Mouse (Mus musculus) myocyte (in vitro differentiated cells): ENCODE measurements around the gene Slc7a5. TPM values are rescaled to one million over a fixed set of nuclear protein-coding genes. Genes with fewer than 3 reads are reported as not detected.

Source experiments
- H3K27me3 ChIP-seq: one replicate; pipeline ENCODE4 v1.6.1; 2011; ENCODE audit not compliant: control insufficient read depth, insufficient read depth, insufficient read length
- H3K36me3 ChIP-seq: one replicate; pipeline ENCODE4 v1.6.1; 2011; ENCODE audit not compliant: control insufficient read depth, insufficient read depth
- H3K4me2 ChIP-seq: one replicate; pipeline ENCODE4 v1.6.1; 2011; ENCODE audit warnings: low read depth, control low read depth
- H3K4me3 ChIP-seq: one replicate; pipeline ENCODE4 v1.5.1; 2011; ENCODE audit warnings: mild to moderate bottlenecking, control low read depth, moderate library complexity
- H3K79me2 ChIP-seq: one replicate; pipeline ENCODE4 v1.6.1; 2011; ENCODE audit not compliant: control insufficient read depth, insufficient read depth
- H3ac ChIP-seq: one replicate; pipeline ENCODE4 v1.6.1; 2011; ENCODE audit not compliant: control insufficient read depth, insufficient read length
- CEBPB ChIP-seq: IDR thresholded peaks from 2 replicates; pipeline ENCODE4 v1.6.1; 2011; ENCODE audit warnings: mild to moderate bottlenecking, moderate library complexity; ENCODE audit not compliant: poor library complexity, insufficient read depth, severe bottlenecking
- E2F4 ChIP-seq: IDR thresholded peaks from one replicate; pipeline ENCODE4 v1.6.1; 2011; ENCODE audit warnings: mild to moderate bottlenecking, control low read depth, moderate library complexity; ENCODE audit not compliant: insufficient read depth
- MAX ChIP-seq: IDR thresholded peaks from one replicate; pipeline ENCODE4 v1.6.1; 2011; ENCODE audit warnings: low read depth, mild to moderate bottlenecking, control low read depth
- MYOD1 ChIP-seq, 3 experiments: IDR thresholded peaks; one replicate each; pipeline ENCODE4 v1.6.1; 2011; ENCODE audit warnings: control low read depth in 2 of 3, low read depth in 2 of 3, mild to moderate bottlenecking in 2 of 3, moderate library complexity in 1 of 3; ENCODE audit not compliant: insufficient read length in 2 of 3, control insufficient read depth in 1 of 3
- MYOG ChIP-seq, 3 experiments: IDR thresholded peaks; one replicate each; pipeline ENCODE4 v1.6.1; 2011; ENCODE audit warnings: control low read depth in 2 of 3, low read depth in 2 of 3, mild to moderate bottlenecking in 2 of 3; ENCODE audit not compliant: insufficient read length in 2 of 3, control insufficient read depth in 1 of 3, insufficient read depth in 1 of 3
- POLR2A ChIP-seq: IDR thresholded peaks from one replicate; pipeline ENCODE4 v1.6.1; 2011; ENCODE audit warnings: low read depth, mild to moderate bottlenecking, control low read depth, moderate library complexity; ENCODE audit not compliant: insufficient read length
- POLR2AphosphoS2 ChIP-seq: IDR thresholded peaks from one replicate; pipeline ENCODE4 v1.6.1; 2011; ENCODE audit warnings: low read depth, control low read depth; ENCODE audit not compliant: insufficient read length
- REST ChIP-seq: IDR thresholded peaks from one replicate; pipeline ENCODE4 v1.6.1; 2011; ENCODE audit warnings: mild to moderate bottlenecking, control low read depth, moderate library complexity; ENCODE audit not compliant: insufficient read depth, insufficient read length
- SRF ChIP-seq: IDR thresholded peaks from one replicate; pipeline ENCODE4 v1.6.1; 2011; ENCODE audit warnings: low read depth; ENCODE audit not compliant: control insufficient read depth, insufficient read length
- TCF12 ChIP-seq: IDR thresholded peaks from one replicate; pipeline ENCODE4 v1.6.1; 2011; ENCODE audit warnings: mild to moderate bottlenecking, control low read depth; ENCODE audit not compliant: poor library complexity, insufficient read depth, severe bottlenecking
- TCF3 ChIP-seq: IDR thresholded peaks from one replicate; pipeline ENCODE4 v1.6.1; 2011; ENCODE audit warnings: low read depth, control low read depth; ENCODE audit not compliant: insufficient read length
- USF1 ChIP-seq: IDR thresholded peaks from one replicate; pipeline ENCODE4 v1.6.1; 2011; ENCODE audit warnings: low read depth, mild to moderate bottlenecking, control low read depth, moderate library complexity
- polyA plus RNA-seq: library from polyadenylated mRNA; unstranded; fragments of >200 nt; fragmentation: generic; extraction: Trizol; gene quantifications from one replicate; pipeline ENCODE4 v1.2.1, GENCODE M21; 2012; ENCODE audit warnings: missing spikeins

Slc7a5 gene
- polyA plus RNA-seq, 1 experiment, result 612 TPM

DNA sequence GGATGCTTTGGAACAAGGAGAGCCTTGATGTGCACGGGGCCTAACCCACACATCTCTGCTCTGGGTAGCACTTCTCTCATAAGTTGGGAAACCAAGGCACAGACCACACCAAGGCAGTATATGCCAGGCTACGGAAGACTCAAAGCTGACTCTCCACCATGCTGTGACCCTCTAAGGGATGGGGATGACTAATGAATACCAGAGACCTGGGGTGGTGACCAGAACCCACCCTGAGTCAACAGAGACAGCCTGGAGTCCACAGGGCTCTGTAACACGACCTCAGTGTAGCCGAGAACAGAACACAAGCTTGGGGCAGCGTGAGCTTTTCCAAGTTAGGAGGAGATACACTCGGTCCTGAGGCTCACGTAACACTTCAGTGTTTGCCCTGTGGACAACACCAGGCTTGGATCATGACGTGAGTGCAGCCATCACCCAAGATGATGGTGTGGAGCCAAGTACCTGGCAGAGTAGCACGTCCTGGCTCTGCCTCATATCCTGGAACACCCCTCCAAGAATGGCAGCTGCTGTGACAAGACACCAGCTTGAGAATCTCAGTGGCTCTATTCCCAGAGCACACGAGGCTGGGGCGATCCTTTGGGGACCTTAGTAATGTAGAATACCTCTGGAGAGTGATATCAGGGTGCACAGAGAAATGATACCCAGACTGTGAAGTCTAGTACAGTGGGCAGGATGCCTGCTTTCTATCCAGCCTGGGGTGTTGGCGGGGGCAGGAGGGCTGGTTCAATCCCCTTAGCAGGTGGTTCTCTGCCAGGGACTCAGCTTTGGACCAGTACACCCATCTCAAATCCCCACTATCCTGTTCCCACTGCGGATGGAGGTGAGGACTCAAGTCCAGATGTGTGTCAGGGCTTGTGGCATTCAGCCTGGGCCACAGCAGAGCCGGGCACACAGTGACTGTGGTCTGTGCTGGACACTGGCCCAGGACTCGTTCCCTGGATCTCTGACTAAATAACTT is 17.4 kb downstream of the Slc7a5 start:
- TF ChIP-seq POLR2A (peak; percentile 15), MYOG (IDR thresholded peaks at IDR 0.05; ENCODE audit: control insufficient read depth in 1 of 3, insufficient read depth in 1 of 3, insufficient read length in 2 of 3, low read depth in 2 of 3) (no peak), MYOD1 (IDR thresholded peaks at IDR 0.05; ENCODE audit: control insufficient read depth in 1 of 3, insufficient read length in 2 of 3, low read depth in 2 of 3) (no peak), SRF (no peak), REST (no peak), TCF12 (no peak), POLR2AphosphoS2 (peak; percentile 34), USF1 (no peak), CEBPB (no peak), TCF3 (no peak), MAX (no peak), E2F4 (no peak)
- Histone ChIP-seq H3K79me2 (peaks cover 53% of the 10 kb centered on the region), H3K4me3 (no peak overlapping the region), H3K27me3 (no peaks in the 10 kb centered on the region), H3K4me2 (no peak overlapping the region), H3K36me3 (peaks cover 66% of the 10 kb centered on the region), H3ac (no peak overlapping the region)

DNA sequence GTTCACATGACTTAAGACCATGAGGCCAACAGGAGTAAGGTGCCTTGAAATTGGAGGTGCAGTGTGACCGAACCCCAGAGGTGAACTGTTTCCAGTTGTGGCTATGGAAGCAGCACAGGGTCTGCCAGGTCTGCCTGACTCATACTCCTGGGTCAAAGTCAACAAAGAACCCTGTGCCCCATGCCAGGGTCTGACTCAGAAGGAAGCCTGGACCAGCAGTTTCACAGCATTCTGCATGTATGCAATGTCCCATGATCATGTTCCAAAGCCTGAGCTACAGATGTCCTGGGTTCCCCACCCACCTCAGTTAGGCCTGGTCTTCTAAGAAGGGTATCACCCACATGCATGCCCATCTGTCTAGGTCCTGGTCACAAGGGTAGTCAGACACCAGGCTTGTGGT is 18.2 kb downstream of the Slc7a5 start:
- no peaks in the 10 kb centered on the region for H3K27me3 ChIP-seq
- TF ChIP-seq USF1, result no peak
- TF ChIP-seq MYOG (IDR thresholded peaks at IDR 0.05; ENCODE audit: control insufficient read depth in 1 of 3, insufficient read depth in 1 of 3, insufficient read length in 2 of 3, low read depth in 2 of 3), result no peak
- peak; percentile 64 for TF ChIP-seq POLR2AphosphoS2
- H3K4me2 ChIP-seq, result no peak overlapping the region
- H3K36me3 ChIP-seq, result peaks cover 60% of the 10 kb centered on the region
- peaks cover 45% of the 10 kb centered on the region for H3K79me2 ChIP-seq
- H3K4me3 ChIP-seq, result no peak overlapping the region
- no peak overlapping the region for H3ac ChIP-seq

DNA sequence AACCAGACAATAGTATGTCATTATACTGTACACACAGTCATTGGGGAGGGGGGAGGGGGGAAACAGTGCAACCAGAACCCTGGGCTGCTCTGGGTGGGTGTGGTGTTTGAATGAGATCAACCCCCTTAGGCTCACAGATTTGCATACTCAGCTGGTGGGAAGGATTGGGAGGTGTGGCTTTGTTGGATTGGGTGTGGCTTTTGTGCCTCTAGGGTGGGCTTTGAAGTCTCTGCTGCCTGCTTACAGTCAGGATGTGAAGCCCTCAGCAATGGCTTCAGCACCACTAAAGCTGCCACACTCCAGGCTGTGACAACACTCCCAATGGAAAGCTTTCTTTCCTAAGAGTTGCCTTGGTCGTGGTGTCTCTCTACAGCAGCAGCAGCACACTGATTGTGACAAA is 19.9 kb downstream of the Slc7a5 start:
- no peak overlapping the region for H3K4me3 ChIP-seq
- peaks cover 53% of the 10 kb centered on the region for H3K36me3 ChIP-seq

DNA sequence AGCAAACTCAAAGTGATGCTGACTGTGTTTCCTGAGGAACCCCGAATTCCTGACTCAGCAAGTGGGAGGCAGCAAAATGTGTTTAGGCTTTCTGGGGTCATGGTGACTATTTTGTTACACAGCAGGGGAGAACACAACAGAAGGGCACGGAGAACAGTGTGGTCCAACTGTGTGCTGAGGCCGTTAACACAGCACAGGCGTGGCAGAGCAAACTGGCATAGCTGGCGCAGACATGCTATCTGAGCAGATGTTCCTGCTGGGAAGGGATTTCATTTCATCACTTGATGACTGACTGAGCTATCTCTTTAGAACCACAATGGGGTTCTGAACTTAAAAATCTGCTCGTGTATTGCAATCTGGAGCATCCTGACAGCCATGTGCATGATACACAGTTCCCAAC is 22.1 kb downstream of the Slc7a5 start:
- Histone ChIP-seq H3K27me3 (no peaks in the 10 kb centered on the region), H3K4me2 (no peak overlapping the region), H3K79me2 (peaks cover 11% of the 10 kb centered on the region), H3K4me3 (no peak overlapping the region), H3ac (no peak overlapping the region), H3K36me3 (peaks cover 53% of the 10 kb centered on the region)
- TF ChIP-seq TCF3, result no peak
- no peak for TF ChIP-seq TCF12
- TF ChIP-seq E2F4, result no peak
- TF ChIP-seq USF1, result no peak
- TF ChIP-seq SRF, result no peak
- TF ChIP-seq MYOD1 (IDR thresholded peaks at IDR 0.05; ENCODE audit: control insufficient read depth in 1 of 3, insufficient read length in 2 of 3, low read depth in 2 of 3), result no peak
- TF ChIP-seq REST, result no peak
- TF ChIP-seq POLR2AphosphoS2, result no peak
- no peak for TF ChIP-seq POLR2A
- TF ChIP-seq MYOG (IDR thresholded peaks at IDR 0.05; ENCODE audit: control insufficient read depth in 1 of 3, insufficient read depth in 1 of 3, insufficient read length in 2 of 3, low read depth in 2 of 3), result no peak
- no peak for TF ChIP-seq MAX
- no peak for TF ChIP-seq CEBPB

More for the DNA sequence above, 19.9 kb downstream of the Slc7a5 start:
- H3K27me3 ChIP-seq, result no peaks in the 10 kb centered on the region
- no peak overlapping the region for H3ac ChIP-seq
- no peak overlapping the region for H3K4me2 ChIP-seq
- no peak for TF ChIP-seq SRF
- peaks cover 28% of the 10 kb centered on the region for H3K79me2 ChIP-seq

DNA sequence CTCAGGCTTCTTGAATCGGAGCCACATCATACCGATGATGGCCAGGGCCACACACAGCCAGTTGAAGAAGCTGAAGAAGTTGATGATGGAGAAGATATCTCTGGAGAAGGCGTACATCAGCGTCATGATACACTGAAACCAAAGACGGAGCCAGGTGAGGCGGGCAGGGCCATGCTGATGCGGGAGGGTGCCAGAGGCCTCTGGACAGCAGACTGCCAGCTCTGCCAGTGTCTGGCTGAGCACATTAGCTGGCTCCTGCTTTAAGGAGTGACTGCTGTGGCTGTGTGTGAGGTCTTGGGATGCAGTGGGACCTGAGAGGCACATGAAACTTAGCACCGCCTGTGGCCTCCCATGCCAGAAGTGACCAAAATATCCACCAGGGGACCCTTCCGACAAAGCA is 22.5 kb downstream of the Slc7a5 start:
- peaks cover 53% of the 10 kb centered on the region for H3K36me3 ChIP-seq
- no peak overlapping the region for H3K4me2 ChIP-seq
- H3ac ChIP-seq, result no peak overlapping the region
- H3K79me2 ChIP-seq, result peaks cover 7% of the 10 kb centered on the region
- TF ChIP-seq MAX (no peak), TCF12 (no peak), E2F4 (no peak), USF1 (no peak), CEBPB (no peak), MYOG (IDR thresholded peaks at IDR 0.05; ENCODE audit: control insufficient read depth in 1 of 3, insufficient read depth in 1 of 3, insufficient read length in 2 of 3, low read depth in 2 of 3) (no peak), SRF (no peak), TCF3 (no peak), POLR2AphosphoS2 (no peak), REST (no peak), MYOD1 (IDR thresholded peaks at IDR 0.05; ENCODE audit: control insufficient read depth in 1 of 3, insufficient read length in 2 of 3, low read depth in 2 of 3) (no peak)
- no peak overlapping the region for H3K4me3 ChIP-seq
- no peaks in the 10 kb centered on the region for H3K27me3 ChIP-seq
